Mouse (Mus musculus): ENCODE results near the gene Slc35c1.

GRCm38 (mm10) chr2:92437875-92438274 is 22.5 kb downstream of the Slc35c1 start:
- no peak for TF ChIP-seq POLR2A (IDR thresholded peaks at IDR 0.05; ENCODE audit: borderline replicate concordance, insufficient read depth, low read length)
- TF ChIP-seq CTCF (IDR thresholded peaks at IDR 0.05; ENCODE audit: borderline replicate concordance, insufficient read depth, low read depth, low read length): peak; percentile 83; the same call in 1 of the 2 replicates

Data from cerebellum, adult 2 months (tissue).